Mouse (Mus musculus) megakaryocyte, embryonic 14.5 days (primary cell): ENCODE data around the gene Kbtbd8.

ENCODE experiments used
- FLI1 ChIP-seq: IDR thresholded peaks from 2 replicates; pipeline ENCODE4 v1.6.1; 2012; ENCODE audit warnings: low read length, inconsistent platforms, mixed read lengths
- GATA1 ChIP-seq: IDR thresholded peaks from 3 replicates; pipeline ENCODE4 v1.6.1; 2012; ENCODE audit warnings: mixed read lengths, low read length, inconsistent platforms, borderline replicate concordance

DNA sequence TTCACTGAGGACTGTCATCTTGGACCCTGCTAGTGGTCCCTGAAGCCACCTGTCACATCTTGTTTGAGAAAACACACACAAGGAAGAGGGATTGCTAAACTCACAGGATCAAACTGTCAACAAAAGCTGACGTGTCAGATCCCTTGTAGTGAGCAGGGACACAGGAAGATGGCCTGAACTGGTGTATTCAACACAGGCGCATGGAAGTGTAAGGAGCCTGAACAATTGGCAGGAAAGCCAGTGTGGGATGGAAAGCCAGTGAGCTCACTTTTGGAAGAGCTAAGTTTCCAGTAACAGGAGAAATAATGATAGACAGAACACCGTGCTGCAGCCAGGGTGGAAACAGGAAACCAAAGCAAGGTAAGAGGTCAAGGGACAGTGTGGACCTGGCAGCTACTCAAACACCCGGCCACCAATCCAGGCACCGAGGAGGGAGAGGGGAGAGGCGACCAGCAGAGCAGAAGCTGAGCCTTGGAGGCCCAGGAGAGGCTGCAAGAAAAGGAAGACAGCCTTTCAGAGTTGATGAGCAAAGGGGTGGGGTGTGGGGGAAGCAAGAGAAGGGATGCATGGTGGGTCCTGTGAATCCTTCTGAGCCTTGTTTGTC lies 33.0 kb downstream of the Kbtbd8 start:
- TF ChIP-seq GATA1, result no peak
- TF ChIP-seq FLI1, result no peak
